Mouse (Mus musculus) stomach, postnatal 0 days (tissue): ENCODE data around the gene Igf2r. TPM values are rescaled to one million over a fixed set of nuclear protein-coding genes. Genes with fewer than 3 reads are reported as not detected.

Experiments used
- ATAC-seq: fragments of 200-750 bp; cut with Nextera tagmentation; 2 replicates; pipeline ENCODE4 v1.8.0; 2017; ENCODE audit not compliant: low FRiP score, low TSS enrichment
- DNase-seq: peaks from one replicate; pipeline ENCODE4 v3.0.0-alpha.2; 2016; ENCODE audit warnings: low spot score
- H3K27ac ChIP-seq: fragments of 300-500 bp; sonication (generic); replicated peaks from 2 replicates; pipeline ENCODE4 v1.5.1; 2014; ENCODE audit warnings: mild to moderate bottlenecking, control low read depth
- H3K27me3 ChIP-seq: fragments of 300-500 bp; sonication (generic); 2 replicates; pipeline ENCODE4 v1.6.1; 2014; ENCODE audit warnings: low read length; ENCODE audit not compliant: control insufficient read depth, insufficient read depth
- H3K36me3 ChIP-seq: fragments of 300-500 bp; sonication (generic); 2 replicates; pipeline ENCODE4 v1.6.1; 2014; ENCODE audit warnings: low read length, mixed read lengths; ENCODE audit not compliant: control insufficient read depth, insufficient read depth
- H3K4me1 ChIP-seq: fragments of 300-500 bp; sonication (generic); replicated peaks from 2 replicates; pipeline ENCODE4 v1.6.1; 2014; ENCODE audit warnings: antibody characterized with exemption; ENCODE audit not compliant: control insufficient read depth, insufficient read depth
- H3K4me2 ChIP-seq: fragments of 300-500 bp; sonication (generic); replicated peaks from 2 replicates; pipeline ENCODE4 v1.6.1; 2014; ENCODE audit warnings: low read depth, mild to moderate bottlenecking, control low read depth, moderate library complexity
- H3K4me3 ChIP-seq: fragments of 300-500 bp; sonication (generic); 2 replicates; pipeline ENCODE4 v1.5.1; 2014; ENCODE audit warnings: low read depth, low read length, control low read depth
- H3K9ac ChIP-seq: fragments of 300-500 bp; sonication (generic); 2 replicates; pipeline ENCODE4 v1.6.1; 2014; ENCODE audit warnings: mild to moderate bottlenecking, low read length, control low read depth, mixed read lengths
- H3K9me3 ChIP-seq: fragments of 300-500 bp; sonication (generic); 2 replicates; pipeline ENCODE4 v1.6.1; 2016; ENCODE audit warnings: low read length; ENCODE audit not compliant: control insufficient read depth
- CTCF ChIP-seq: IDR thresholded peaks from 2 replicates; pipeline ENCODE4 v1.5.1; 2016; ENCODE audit warnings: antibody characterized with exemption, low read depth, mild to moderate bottlenecking, moderate library complexity
- EP300 ChIP-seq: optimal IDR thresholded peaks from 2 replicates; pipeline ENCODE3; 2016; ENCODE audit warnings: antibody characterized with exemption
- WGBS: fragments of 180-500 bp; shearing (Covaris S2); extraction: QIAGEN DNeasy Blood & Tissue Kit; methylation state at CpG from one replicate; pipeline ENCODE4 v1.1.7; 2014; 5-methylcytosine and 5-hydroxymethylcytosine counted together
- polyA plus RNA-seq: library from polyadenylated mRNA; unstranded; fragments of >200 nt; fragmentation: Nextera tagmentation; extraction: Ambion mirVana; gene quantifications from 2 replicates; pipeline ENCODE4 v1.2.1, GENCODE M21; 2015

The Igf2r gene
- polyA plus RNA-seq, 1 experiment from 2014 or later, result 9.6 TPM

DNA sequence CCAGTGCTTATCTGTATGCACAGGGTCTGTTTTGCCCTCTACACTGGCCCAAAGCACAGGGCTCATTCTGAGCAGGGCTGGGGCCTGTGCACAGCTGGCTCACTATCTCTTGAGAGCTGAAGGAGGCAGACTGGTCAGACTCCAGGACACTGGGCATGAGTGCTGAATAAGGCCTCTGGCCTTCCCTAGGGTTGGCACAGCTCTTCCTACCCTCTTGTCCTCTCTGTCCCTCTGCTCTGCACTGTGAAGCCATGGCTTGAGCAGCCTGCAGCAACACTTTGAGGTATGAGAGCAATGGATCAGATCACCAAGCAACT, 100.1 kb downstream of the Igf2r start:
- DNase-seq (no peak), ATAC-seq (no peak)
- Histone ChIP-seq H3K4me2 (no peak overlapping the region), H3K4me3 (no peak overlapping the region), H3K36me3 (no peaks in the 10 kb centered on the region), H3K27ac (peak overlapping the region; percentile 30; the same call in 1 of the 2 replicates), H3K9me3 (no peaks in the 10 kb centered on the region), H3K27me3 (no peaks in the 10 kb centered on the region), H3K9ac (no peak overlapping the region), H3K4me1 (no peaks in the 10 kb centered on the region)
- TF ChIP-seq CTCF, result no peak
- no peak for TF ChIP-seq EP300

DNA sequence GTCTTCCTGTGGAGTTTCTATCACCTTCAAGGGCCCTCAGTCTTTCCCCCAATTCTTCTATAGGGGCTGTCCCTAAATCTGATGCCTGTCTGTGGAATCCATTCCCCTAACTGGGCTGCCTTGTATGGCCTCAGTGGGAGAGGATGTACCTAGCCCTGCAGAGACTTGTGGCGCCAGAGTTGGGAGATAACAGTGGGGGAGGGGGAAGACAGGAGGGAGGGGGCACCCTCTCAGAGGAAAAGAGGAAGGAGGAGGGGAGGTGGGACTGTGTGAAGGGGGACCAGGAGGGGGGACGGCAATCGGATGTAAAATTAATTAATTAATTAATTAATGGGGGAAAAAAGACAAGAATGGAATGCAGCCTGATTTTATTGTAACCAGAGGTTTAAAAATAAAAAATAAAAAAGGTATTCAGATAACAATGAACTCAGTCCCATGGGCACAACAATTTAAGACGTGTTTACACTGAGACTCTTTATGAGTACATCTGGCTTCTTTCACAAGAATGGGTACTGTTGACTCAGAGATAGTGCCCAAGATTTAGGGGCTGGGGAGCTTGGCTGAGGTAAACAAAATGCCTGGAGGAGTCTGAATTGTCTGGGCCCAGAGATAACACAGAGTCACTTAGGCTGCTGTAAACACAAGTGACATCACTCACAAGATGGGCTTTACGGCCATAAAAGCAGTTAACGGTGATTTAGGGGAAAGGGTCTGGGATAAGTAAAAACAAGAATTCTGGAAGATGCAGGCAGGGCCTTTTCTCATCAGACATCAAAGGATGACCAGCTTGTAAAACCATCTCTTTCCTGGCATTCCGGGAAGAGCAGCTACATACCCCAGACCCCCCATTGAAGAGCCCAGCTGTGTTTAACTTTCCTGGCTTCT, 100.7 kb downstream of the Igf2r start:
- WGBS, result 39% methylated on average over 7 of the region's 7 CpGs
- H3K27ac ChIP-seq, result peak overlapping the region; percentile 30; the same call in 1 of the 2 replicates
- H3K4me3 ChIP-seq, result no peak overlapping the region
- DNase-seq (no peak), ATAC-seq (no peak)
- H3K36me3 ChIP-seq, result no peaks in the 10 kb centered on the region
- no peak overlapping the region for H3K4me2 ChIP-seq
- no peaks in the 10 kb centered on the region for H3K27me3 ChIP-seq
- no peaks in the 10 kb centered on the region for H3K9me3 ChIP-seq
- TF ChIP-seq CTCF (no peak), EP300 (no peak)
- no peak overlapping the region for H3K9ac ChIP-seq
- H3K4me1 ChIP-seq, result no peaks in the 10 kb centered on the region

DNA sequence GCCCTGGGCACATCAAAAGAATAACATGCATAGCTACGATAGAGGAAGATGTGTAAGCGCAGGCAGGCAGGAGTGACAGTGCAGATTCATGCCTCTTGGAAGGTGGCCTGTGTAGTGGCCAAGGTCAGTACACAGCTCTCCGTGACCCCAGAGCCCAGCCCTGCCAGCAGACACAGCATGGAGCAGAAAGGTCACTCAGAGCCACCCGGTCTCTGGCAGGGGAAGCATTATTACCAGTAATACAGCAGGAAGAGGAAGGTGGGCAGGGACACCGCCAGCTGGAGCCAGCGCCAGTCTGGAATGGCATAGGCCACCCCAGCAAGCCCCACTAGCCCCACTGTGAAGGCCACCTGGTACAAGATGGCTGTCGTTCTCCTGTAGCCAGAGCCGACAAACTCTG, 105.3 kb downstream of the Igf2r start:
- Histone ChIP-seq H3K4me1 (no peaks in the 10 kb centered on the region), H3K27me3 (no peaks in the 10 kb centered on the region), H3K9me3 (no peaks in the 10 kb centered on the region), H3K27ac (no peak overlapping the region), H3K4me3 (no peak overlapping the region), H3K9ac (no peak overlapping the region), H3K36me3 (no peaks in the 10 kb centered on the region), H3K4me2 (no peak overlapping the region)
- DNase-seq (no peak), ATAC-seq (no peak)
- TF ChIP-seq EP300, result no peak
- no peak for TF ChIP-seq CTCF
- WGBS, result 77% methylated on average over 8 of the region's 8 CpGs

DNA sequence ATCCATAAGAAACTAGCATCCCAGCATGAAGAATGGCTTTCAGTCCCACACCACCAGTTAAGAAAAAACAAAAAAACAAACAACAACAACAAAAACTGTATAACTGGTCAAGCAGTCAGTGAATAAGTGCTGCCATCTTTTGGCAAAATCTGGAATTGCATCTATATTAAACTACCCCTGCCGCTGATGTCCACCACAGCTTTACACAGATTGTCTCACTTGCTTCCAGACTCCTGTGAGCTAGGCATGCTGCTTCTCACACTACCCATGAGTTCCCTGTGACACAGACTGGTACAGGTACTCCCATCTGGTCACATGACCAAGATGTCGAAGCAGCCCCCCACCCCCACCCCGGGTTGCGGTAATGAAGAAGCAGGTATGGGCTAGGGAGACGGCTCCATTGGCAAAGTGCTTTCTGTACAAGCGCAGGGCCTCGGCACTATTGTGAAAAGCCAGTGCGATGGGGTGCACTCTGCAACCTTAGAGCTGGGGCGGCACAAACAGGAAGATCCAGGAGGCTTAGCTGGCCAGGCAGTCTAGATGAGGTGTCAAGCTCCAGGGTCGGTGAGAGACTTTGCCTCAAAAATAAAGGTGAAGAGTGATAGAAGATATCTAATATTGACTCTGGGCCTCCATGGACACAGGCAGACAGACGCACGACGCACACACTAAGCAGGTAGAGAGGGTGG, 108.7 kb downstream of the Igf2r start:
- H3K4me1 ChIP-seq, result no peaks in the 10 kb centered on the region
- no peak overlapping the region for H3K4me2 ChIP-seq
- WGBS, result 70% methylated on average over 13 of the region's 13 CpGs
- no peak overlapping the region for H3K4me3 ChIP-seq
- no peak overlapping the region for H3K27ac ChIP-seq
- no peaks in the 10 kb centered on the region for H3K36me3 ChIP-seq
- no peaks in the 10 kb centered on the region for H3K27me3 ChIP-seq
- ATAC-seq (no peak), DNase-seq (no peak)
- H3K9ac ChIP-seq, result no peak overlapping the region
- H3K9me3 ChIP-seq, result no peaks in the 10 kb centered on the region
- peak; percentile 83 for TF ChIP-seq CTCF
- no peak for TF ChIP-seq EP300

DNA sequence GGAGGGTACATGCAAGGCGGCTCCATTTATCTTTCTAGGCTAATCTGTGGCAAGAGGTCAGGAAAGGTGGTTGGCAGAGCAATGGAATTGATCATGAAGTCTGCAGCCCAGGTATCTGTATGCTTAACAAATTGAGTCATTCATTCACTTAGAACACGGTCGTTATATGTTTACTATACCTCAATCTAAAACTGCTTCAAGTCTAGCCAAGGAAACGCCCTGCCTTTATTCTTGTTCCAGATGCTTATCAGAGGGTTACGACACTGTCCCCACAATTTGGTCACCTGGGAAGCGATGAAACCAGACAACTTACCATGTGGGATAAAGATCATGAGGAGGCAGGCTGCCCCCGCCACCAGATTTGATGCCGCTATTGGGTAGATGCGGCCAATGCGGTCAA, 110.2 kb downstream of the Igf2r start:
- no peak overlapping the region for H3K9ac ChIP-seq
- no peaks in the 10 kb centered on the region for H3K4me1 ChIP-seq
- H3K36me3 ChIP-seq, result no peaks in the 10 kb centered on the region
- H3K27ac ChIP-seq, result no peak overlapping the region
- H3K4me3 ChIP-seq, result no peak overlapping the region
- no peak overlapping the region for H3K4me2 ChIP-seq
- 76% methylated on average over 10 of the region's 10 CpGs for WGBS
- TF ChIP-seq EP300, result no peak
- no peak for TF ChIP-seq CTCF
- DNase-seq (no peak), ATAC-seq (no peak)
- no peaks in the 10 kb centered on the region for H3K9me3 ChIP-seq
- H3K27me3 ChIP-seq, result no peaks in the 10 kb centered on the region

DNA sequence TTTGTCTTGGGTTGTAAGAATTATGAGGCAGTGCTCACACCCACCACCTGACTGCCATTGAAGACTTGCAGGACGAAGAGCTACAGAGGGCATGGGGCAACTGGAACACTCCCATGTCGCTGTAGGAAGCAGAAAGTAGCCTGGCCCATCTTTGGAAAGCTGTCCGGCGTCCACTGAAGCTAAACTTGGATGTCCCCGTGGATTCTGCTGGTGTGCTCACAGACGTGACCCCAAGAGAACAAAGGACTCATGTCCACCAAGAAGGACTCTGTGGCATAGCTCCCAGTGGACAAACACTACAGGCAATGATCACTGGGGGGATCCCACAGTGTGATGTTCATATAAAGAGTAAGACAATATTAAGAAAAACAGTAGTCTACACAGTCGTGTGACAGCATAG, 110.7 kb downstream of the Igf2r start:
- Histone ChIP-seq H3K36me3 (no peaks in the 10 kb centered on the region), H3K9me3 (no peaks in the 10 kb centered on the region), H3K27me3 (no peaks in the 10 kb centered on the region), H3K27ac (no peak overlapping the region), H3K4me1 (no peaks in the 10 kb centered on the region), H3K9ac (no peak overlapping the region), H3K4me3 (no peak overlapping the region), H3K4me2 (no peak overlapping the region)
- 72% methylated on average over 7 of the region's 7 CpGs for WGBS
- no peak for TF ChIP-seq EP300
- no peak for TF ChIP-seq CTCF
- ATAC-seq (no peak), DNase-seq (no peak)
